Mouse (Mus musculus) heart, adult 18-20 months (tissue): ENCODE results near the gene Cklf. TPM values are rescaled to one million over a fixed set of nuclear protein-coding genes. Genes with fewer than 3 reads are reported as not detected.
"Not testable (repeated sequence)": the region's sequence is repeated elsewhere in the genome, so short reads cannot be mapped to it uniquely, and the experiment has no call there.

Experiments
- DNase-seq, 2 experiments: peaks; one replicate each; pipeline ENCODE4 v3.0.0; 2021 to 2022; ENCODE audit warnings: mixed read lengths in 1 of 2
- total RNA-seq, 2 experiments: library from RNA; stranded (reverse); gene quantifications; 2 replicates each; pipeline ENCODE4 v1.2.3; 2021

The Cklf gene
- total RNA-seq, 2 experiments from 2014 or later, result 2.6 to 4.8 TPM

- not testable (repeated sequence) for DNase-seq
Measured at GRCm38 (mm10) chr8:104264271-104264935, 13.7 kb downstream of the Cklf start.

- no peak for DNase-seq
Measured at GRCm38 (mm10) chr8:104268368-104268767, 17.7 kb downstream of the Cklf start.

- no peak for DNase-seq
Measured at GRCm38 (mm10) chr8:104268937-104269440, 18.3 kb downstream of the Cklf start.

- DNase-seq, result not testable (repeated sequence)
Measured at GRCm38 (mm10) chr8:104293081-104293480, 42.4 kb downstream of the Cklf start, which contains the start of gene Cmtm2a. Cmtm2a (minus strand) TSS chr8:104293181.

- DNase-seq, result no peak
Measured at GRCm38 (mm10) chr8:104294396-104294795, 43.7 kb downstream of the Cklf start.

GRCm38 (mm10) chr8:104301577-104301976 lies 50.9 kb downstream of the Cklf start:
- peak; percentile 4 to 10 for DNase-seq

GRCm38 (mm10) chr8:104302536-104302935 lies 51.9 kb downstream of the Cklf start:
- DNase-seq, result not testable (repeated sequence)

GRCm38 (mm10) chr8:104304962-104305361 lies 54.3 kb downstream of the Cklf start:
- no peak for DNase-seq

GRCm38 (mm10) chr8:104308341-104308740 lies 57.7 kb downstream of the Cklf start:
- not testable (repeated sequence) for DNase-seq

GRCm38 (mm10) chr8:104309441-104310155 lies 58.9 kb downstream of the Cklf start, which contains the start of the genes Gm45711 and Cmtm1:
Gm45711 (minus strand) TSS chr8:104310081.
Cmtm1 (minus strand) TSS chr8:104310145.
- DNase-seq, result peak; percentile 50 to 63

- DNase-seq, result not testable (repeated sequence)
Measured at GRCm38 (mm10) chr8:104312023-104312422, 61.4 kb downstream of the Cklf start.

- DNase-seq, result peak; percentile 42 to 45
Measured at GRCm38 (mm10) chr8:104313311-104313710, 62.6 kb downstream of the Cklf start.

Other genes starting within 250 kb of the Cklf start
- 100 to 1,000 TPM in 1 of 2 experiments, 10 to 100 TPM in 1; 97.6 to 104 TPM for gene Cdh5, start 149.2 kb upstream of the Cklf start, total RNA-seq
- 1 to 10 TPM; 1.5 to 1.8 TPM for gene Bean1, start 80.4 kb upstream of the Cklf start, total RNA-seq
- gene Tk2, start 2.3 kb upstream of the Cklf start, total RNA-seq, result 1 to 10 TPM; 7.2 to 9.5 TPM
- gene Cmtm2a, start 42.3 kb downstream of the Cklf start, total RNA-seq, result not detected
- not detected for gene Gm45711, start 59.2 kb downstream of the Cklf start, total RNA-seq
- not detected for gene Cmtm1, start 59.3 kb downstream of the Cklf start, total RNA-seq
- gene Gm11020, start 70.7 kb downstream of the Cklf start, total RNA-seq, result not detected
- gene Cmtm2b, start 71.4 kb downstream of the Cklf start, total RNA-seq, result not detected
- gene Cmtm3, start 88.5 kb downstream of the Cklf start, total RNA-seq, result 10 to 100 TPM; 14.4 to 17.6 TPM
- gene Cmtm4, start 144.9 kb downstream of the Cklf start, total RNA-seq, result 10 to 100 TPM; 11.3 to 12.8 TPM
- 10 to 100 TPM; 89.0 to 94.5 TPM for gene Dync1li2, start 192.2 kb downstream of the Cklf start, total RNA-seq